Mouse (Mus musculus): ENCODE results near the gene Fam69b.

The Fam69b gene

DNA sequence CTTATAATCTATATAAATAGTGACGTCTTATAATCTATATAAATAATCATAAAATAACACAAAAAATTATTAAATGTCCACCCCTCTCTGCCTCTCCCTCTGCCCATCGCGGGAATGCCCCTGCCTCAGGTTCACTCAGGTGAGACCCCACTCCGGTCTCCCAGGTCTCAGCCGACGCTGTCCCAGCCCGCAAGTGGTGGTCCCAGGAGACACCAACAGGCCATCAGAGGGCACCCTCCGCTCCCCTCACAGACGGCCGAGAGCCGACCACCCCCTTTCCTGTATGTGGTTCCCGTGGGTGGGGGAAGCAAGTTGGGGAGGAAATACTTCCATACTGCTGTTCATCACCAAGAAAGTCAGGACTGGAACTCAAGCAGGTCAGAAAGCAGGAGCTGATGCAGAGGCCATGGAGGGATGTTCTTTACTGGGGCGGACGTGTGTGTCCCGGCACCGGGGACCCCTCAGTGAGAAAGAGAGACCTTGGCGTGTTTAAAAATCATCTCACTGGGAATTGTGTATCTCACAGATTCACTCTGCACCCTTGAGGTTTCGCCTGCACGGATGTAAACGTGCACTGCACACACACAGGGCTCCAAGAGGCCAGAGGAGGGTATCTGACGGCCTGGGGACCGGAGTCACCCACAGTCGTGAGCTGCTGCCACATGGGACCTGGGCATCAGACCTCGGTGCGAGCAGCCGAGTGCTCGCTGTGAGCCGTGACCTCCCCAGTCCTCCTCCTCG is 33.7 kb downstream of the Fam69b start:
- DNase-seq (ENCODE audit: inconsistent ontology term): no peak

DNA sequence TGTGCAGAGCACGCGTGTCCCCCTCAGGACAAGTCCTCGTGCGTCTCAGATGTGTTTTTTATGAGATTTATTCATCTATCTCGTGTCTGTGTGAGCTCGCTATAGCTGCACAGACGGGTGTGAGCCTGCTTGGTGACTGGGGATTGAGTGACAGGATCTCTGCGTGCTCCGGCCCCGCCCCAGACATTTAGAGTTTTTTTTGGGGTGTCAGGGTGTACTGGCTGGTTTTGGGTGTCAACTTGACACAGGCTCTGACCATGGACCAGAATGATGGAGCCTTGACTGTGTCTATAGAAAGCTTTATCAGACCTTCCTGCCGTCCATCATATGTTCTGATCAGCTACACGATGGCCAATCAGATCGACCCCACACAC is 34.2 kb downstream of the Fam69b start:
- no peak for DNase-seq (ENCODE audit: inconsistent ontology term)

DNA sequence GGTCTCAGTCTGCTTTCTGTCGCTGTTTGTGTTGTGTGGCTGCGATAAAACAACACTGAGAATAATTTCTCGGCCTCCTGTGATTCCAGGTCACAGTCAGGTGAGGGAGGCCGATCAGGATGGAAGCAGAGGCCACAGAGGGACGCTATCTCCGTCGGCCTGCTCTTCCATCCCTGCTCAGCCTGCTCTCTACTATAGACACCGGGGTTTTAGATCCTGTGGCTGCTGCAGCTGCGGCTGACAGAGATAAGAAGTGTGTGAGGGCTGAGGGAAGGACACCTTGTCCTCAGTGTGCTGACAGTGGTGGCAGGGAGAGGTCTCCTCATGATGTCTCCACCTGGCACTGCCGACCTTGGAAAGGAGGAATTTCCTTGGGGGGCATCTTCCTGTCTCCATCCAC is 34.9 kb downstream of the Fam69b start:
- DNase-seq (ENCODE audit: inconsistent ontology term): no peak

- DNase-seq (ENCODE audit: inconsistent ontology term): peak; percentile 41
Observed at GRCm38 (mm10) chr2:26663551-26663950, 35.3 kb downstream of the Fam69b start.

- DNase-seq (ENCODE audit: inconsistent ontology term): no peak
Observed at GRCm38 (mm10) chr2:26668746-26669145, 40.5 kb downstream of the Fam69b start.

GRCm38 (mm10) chr2:26671182-26671581 is 42.9 kb downstream of the Fam69b start, which contains the start of gene Lcn4:
Lcn4 (minus strand) TSS chr2:26671282.
- no peak for DNase-seq (ENCODE audit: inconsistent ontology term)

Data from Muller cell, postnatal 12 days (primary cell).